Mouse (Mus musculus): Measurements from ENCODE around the gene Plcb1. TPM values are rescaled to one million over a fixed set of nuclear protein-coding genes. Genes with fewer than 3 reads are reported as not detected.

Gene Plcb1
- polyA plus RNA-seq, 1 experiment from 2014 or later: 0.13 TPM

- Histone ChIP-seq H3K27ac (no peak overlapping the region), H3K4me3 (ENCODE audit: inconsistent target) (no peak overlapping the region), H3K36me3 (ENCODE audit: inconsistent target) (no peaks in the 10 kb centered on the region), H3K79me2 (ENCODE audit: inconsistent target) (no peaks in the 10 kb centered on the region)
- WGBS (ENCODE audit: missing documents): 76% methylated on average over 1 of the region's 1 CpGs
Observed at GRCm38 (mm10) chr2:135454455-135454854, 668.6 kb downstream of the Plcb1 start.

GRCm38 (mm10) chr2:135467895-135468294 is 682.0 kb downstream of the Plcb1 start:
- Histone ChIP-seq H3K27ac (no peak overlapping the region), H3K79me2 (ENCODE audit: inconsistent target) (no peaks in the 10 kb centered on the region), H3K4me3 (ENCODE audit: inconsistent target) (no peak overlapping the region), H3K36me3 (ENCODE audit: inconsistent target) (no peaks in the 10 kb centered on the region)
- 83% methylated on average over 4 of the region's 4 CpGs for whole genome bisulfite sequencing (ENCODE audit: missing documents)

GRCm38 (mm10) chr2:135474107-135474506 is 688.2 kb downstream of the Plcb1 start:
- H3K4me3 ChIP-seq (ENCODE audit: inconsistent target): no peak overlapping the region
- no peaks in the 10 kb centered on the region for H3K36me3 ChIP-seq (ENCODE audit: inconsistent target)
- no peak overlapping the region for H3K27ac ChIP-seq
- 50% methylated on average over 4 of the region's 4 CpGs for WGBS (ENCODE audit: missing documents)
- H3K79me2 ChIP-seq (ENCODE audit: inconsistent target): no peaks in the 10 kb centered on the region

- Histone ChIP-seq H3K27ac (no peak overlapping the region), H3K79me2 (ENCODE audit: inconsistent target) (no peaks in the 10 kb centered on the region), H3K36me3 (ENCODE audit: inconsistent target) (no peaks in the 10 kb centered on the region), H3K4me3 (ENCODE audit: inconsistent target) (no peak overlapping the region)
- 15% methylated on average over 2 of the region's 2 CpGs for WGBS (ENCODE audit: missing documents)
Observed at GRCm38 (mm10) chr2:135485248-135485647, 699.4 kb downstream of the Plcb1 start.

- no peak overlapping the region for H3K4me3 ChIP-seq (ENCODE audit: inconsistent target)
- WGBS (ENCODE audit: missing documents): 96% methylated on average over 2 of the region's 2 CpGs
Observed at GRCm38 (mm10) chr2:135488277-135488676, 702.4 kb downstream of the Plcb1 start.

GRCm38 (mm10) chr2:135489127-135489526 is 703.3 kb downstream of the Plcb1 start:
- H3K79me2 ChIP-seq (ENCODE audit: inconsistent target): no peaks in the 10 kb centered on the region
- H3K4me3 ChIP-seq (ENCODE audit: inconsistent target): no peak overlapping the region
- WGBS (ENCODE audit: missing documents): 97% methylated on average over 2 of the region's 2 CpGs
- H3K27ac ChIP-seq: no peak overlapping the region
- H3K36me3 ChIP-seq (ENCODE audit: inconsistent target): no peaks in the 10 kb centered on the region

More at GRCm38 (mm10) chr2:135488277-135488676, 702.4 kb downstream of the Plcb1 start:
- H3K36me3 ChIP-seq (ENCODE audit: inconsistent target): no peaks in the 10 kb centered on the region
- no peak overlapping the region for H3K27ac ChIP-seq
- H3K79me2 ChIP-seq (ENCODE audit: inconsistent target): no peaks in the 10 kb centered on the region

- 89% methylated on average over 9 of the region's 9 CpGs for WGBS (ENCODE audit: missing documents)
Observed at GRCm38 (mm10) chr2:135492777-135493176, 706.9 kb downstream of the Plcb1 start.

GRCm38 (mm10) chr2:135496553-135496952 is 710.7 kb downstream of the Plcb1 start:
- 77% methylated on average over 3 of the region's 3 CpGs for WGBS (ENCODE audit: missing documents)
- Histone ChIP-seq H3K79me2 (ENCODE audit: inconsistent target) (no peaks in the 10 kb centered on the region), H3K36me3 (ENCODE audit: inconsistent target) (no peaks in the 10 kb centered on the region), H3K27ac (no peak overlapping the region), H3K4me3 (ENCODE audit: inconsistent target) (no peak overlapping the region)

More at GRCm38 (mm10) chr2:135492777-135493176, 706.9 kb downstream of the Plcb1 start:
- no peaks in the 10 kb centered on the region for H3K79me2 ChIP-seq (ENCODE audit: inconsistent target)
- no peak overlapping the region for H3K4me3 ChIP-seq (ENCODE audit: inconsistent target)
- H3K36me3 ChIP-seq (ENCODE audit: inconsistent target): no peaks in the 10 kb centered on the region
- H3K27ac ChIP-seq: no peak overlapping the region

- no peak overlapping the region for H3K4me3 ChIP-seq (ENCODE audit: inconsistent target)
- H3K27ac ChIP-seq: no peak overlapping the region
- H3K36me3 ChIP-seq (ENCODE audit: inconsistent target): no peaks in the 10 kb centered on the region
- WGBS (ENCODE audit: missing documents): 94% methylated on average over 2 of the region's 2 CpGs
- no peaks in the 10 kb centered on the region for H3K79me2 ChIP-seq (ENCODE audit: inconsistent target)
Observed at GRCm38 (mm10) chr2:135497251-135497650, 711.4 kb downstream of the Plcb1 start.

- Histone ChIP-seq H3K79me2 (ENCODE audit: inconsistent target) (no peaks in the 10 kb centered on the region), H3K27ac (no peak overlapping the region), H3K36me3 (ENCODE audit: inconsistent target) (no peaks in the 10 kb centered on the region), H3K4me3 (ENCODE audit: inconsistent target) (no peak overlapping the region)
- 38% methylated on average over 2 of the region's 2 CpGs for WGBS (ENCODE audit: missing documents)
Observed at GRCm38 (mm10) chr2:135500872-135501271, 715.0 kb downstream of the Plcb1 start.

GRCm38 (mm10) chr2:135503328-135503997 is 717.6 kb downstream of the Plcb1 start:
- H3K27ac ChIP-seq: no peak overlapping the region
- no peaks in the 10 kb centered on the region for H3K79me2 ChIP-seq (ENCODE audit: inconsistent target)
- 37% methylated on average over 4 of the region's 4 CpGs for WGBS (ENCODE audit: missing documents)
- no peaks in the 10 kb centered on the region for H3K36me3 ChIP-seq (ENCODE audit: inconsistent target)
- H3K4me3 ChIP-seq (ENCODE audit: inconsistent target): no peak overlapping the region

GRCm38 (mm10) chr2:135503998-135504354 is 718.1 kb downstream of the Plcb1 start:
- Histone ChIP-seq H3K79me2 (ENCODE audit: inconsistent target) (no peaks in the 10 kb centered on the region), H3K36me3 (ENCODE audit: inconsistent target) (no peaks in the 10 kb centered on the region), H3K4me3 (ENCODE audit: inconsistent target) (no peak overlapping the region), H3K27ac (no peak overlapping the region)

GRCm38 (mm10) chr2:135507111-135507510 is 721.2 kb downstream of the Plcb1 start:
- WGBS (ENCODE audit: missing documents): 69% methylated on average over 1 of the region's 1 CpGs
- no peaks in the 10 kb centered on the region for H3K36me3 ChIP-seq (ENCODE audit: inconsistent target)
- no peak overlapping the region for H3K27ac ChIP-seq
- H3K4me3 ChIP-seq (ENCODE audit: inconsistent target): no peak overlapping the region
- no peaks in the 10 kb centered on the region for H3K79me2 ChIP-seq (ENCODE audit: inconsistent target)

- H3K79me2 ChIP-seq (ENCODE audit: inconsistent target): no peaks in the 10 kb centered on the region
- WGBS (ENCODE audit: missing documents): 65% methylated on average over 2 of the region's 2 CpGs
- H3K4me3 ChIP-seq (ENCODE audit: inconsistent target): no peak overlapping the region
- H3K36me3 ChIP-seq (ENCODE audit: inconsistent target): no peaks in the 10 kb centered on the region
- H3K27ac ChIP-seq: no peak overlapping the region
Observed at GRCm38 (mm10) chr2:135518956-135519355, 733.1 kb downstream of the Plcb1 start.
